Mouse (Mus musculus) kidney, postnatal 14 days (tissue): ENCODE measurements at regions not wholly inside any gene's neighbourhood (a gene's known extent, or its start where the extent isn't known, plus 50 kb on each side); places are given as distances from the start of the nearest gene placed in this dataset.

Experiments
- DNase-seq: peaks from one replicate; pipeline ENCODE4 v3.0.0; 2022; ENCODE audit warnings: mixed read lengths

DNA sequence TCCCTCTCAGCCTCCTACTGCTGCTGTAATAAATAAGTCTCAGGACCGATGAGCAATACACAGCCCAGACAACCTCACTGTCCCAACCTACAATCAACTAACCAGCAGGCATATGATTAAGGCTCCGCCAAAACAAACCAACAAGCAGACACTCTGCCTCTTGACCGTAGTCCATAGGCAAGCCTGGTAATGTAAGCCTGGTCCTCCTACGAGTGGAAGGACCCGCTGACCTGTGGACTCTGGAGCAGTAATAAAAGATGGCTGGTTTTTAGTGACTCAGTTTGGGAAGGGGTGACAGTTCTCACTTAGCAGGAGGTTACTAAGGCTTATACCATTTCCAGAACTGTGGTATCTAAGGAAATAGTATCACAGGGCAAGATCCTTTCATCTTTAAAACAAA, 53.4 kb downstream of the Gm47996 start:
- DNase-seq = no peak

DNA sequence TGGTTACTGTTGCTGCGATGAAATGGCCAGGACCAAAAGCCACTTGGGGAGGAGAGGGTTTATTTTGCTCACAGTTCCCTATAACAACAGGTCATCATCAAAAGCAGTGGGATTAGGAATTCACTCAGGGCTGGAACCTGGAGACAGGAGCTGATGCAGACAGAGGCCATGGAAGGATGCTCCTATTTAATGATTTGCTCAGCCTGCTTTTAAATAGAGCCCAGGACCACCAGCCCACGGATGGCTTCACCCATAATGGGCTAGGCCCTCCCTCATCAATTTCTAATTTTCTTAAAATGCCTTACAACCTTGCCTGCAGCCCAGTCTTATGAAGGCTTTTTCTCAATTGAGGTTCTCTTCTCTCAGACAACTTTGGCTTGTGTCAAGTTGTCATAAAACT, 53.9 kb downstream of the Gm47996 start:
- DNase-seq = no peak

GRCm38 (mm10) chr1:151264789-151265188, 54.9 kb downstream of the Gm47996 start:
- no peak for DNase-seq

DNA sequence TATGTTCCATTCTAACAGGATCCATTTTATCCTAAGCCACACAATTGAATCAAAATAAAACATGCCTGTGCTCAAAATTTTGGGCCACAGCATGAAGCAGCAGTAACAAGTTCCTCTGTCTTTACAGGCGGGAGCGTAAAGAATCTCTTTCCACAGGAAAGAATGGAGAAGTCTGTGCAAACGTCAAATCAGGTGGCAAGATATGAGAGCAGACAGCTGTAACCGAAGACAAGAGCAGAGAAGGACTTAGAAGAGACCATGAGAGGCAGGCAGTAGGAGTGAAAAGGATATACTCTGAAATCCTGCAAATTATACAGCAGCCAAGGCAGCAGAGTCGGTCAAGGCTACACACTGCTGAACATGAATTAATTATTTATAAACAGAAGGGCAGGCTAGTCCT, 55.7 kb downstream of the Gm47996 start:
- no peak for DNase-seq

- no peak for DNase-seq
Observed at GRCm38 (mm10) chr1:151266703-151267102, 56.8 kb downstream of the Gm47996 start.

- DNase-seq = no peak
Observed at GRCm38 (mm10) chr1:151270691-151271090, 60.8 kb downstream of the Gm47996 start.

GRCm38 (mm10) chr1:151274306-151274705, 64.4 kb downstream of the Gm47996 start:
- no peak for DNase-seq

GRCm38 (mm10) chr1:151275581-151275980, 65.7 kb downstream of the Gm47996 start:
- no peak for DNase-seq

DNA sequence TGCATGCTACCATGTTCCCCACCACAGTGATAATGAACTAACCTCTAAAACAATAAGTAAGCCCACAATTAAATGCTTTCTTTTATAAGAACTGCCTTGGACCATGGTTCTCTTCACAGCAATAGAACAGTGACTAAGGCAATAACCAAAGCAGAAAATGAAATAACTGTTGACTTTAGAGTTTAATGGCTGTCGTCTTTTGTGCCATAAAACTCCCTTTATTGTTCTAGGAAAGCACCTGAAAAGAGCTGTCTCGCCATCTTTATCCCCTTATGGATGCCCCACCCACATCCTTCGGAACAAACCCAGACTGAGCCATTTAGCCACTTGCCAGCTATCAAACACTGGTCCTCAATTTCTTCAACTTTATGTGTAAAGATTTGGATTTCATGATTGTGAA, 64.3 kb upstream of the Ivns1abp start:
- DNase-seq = no peak

DNA sequence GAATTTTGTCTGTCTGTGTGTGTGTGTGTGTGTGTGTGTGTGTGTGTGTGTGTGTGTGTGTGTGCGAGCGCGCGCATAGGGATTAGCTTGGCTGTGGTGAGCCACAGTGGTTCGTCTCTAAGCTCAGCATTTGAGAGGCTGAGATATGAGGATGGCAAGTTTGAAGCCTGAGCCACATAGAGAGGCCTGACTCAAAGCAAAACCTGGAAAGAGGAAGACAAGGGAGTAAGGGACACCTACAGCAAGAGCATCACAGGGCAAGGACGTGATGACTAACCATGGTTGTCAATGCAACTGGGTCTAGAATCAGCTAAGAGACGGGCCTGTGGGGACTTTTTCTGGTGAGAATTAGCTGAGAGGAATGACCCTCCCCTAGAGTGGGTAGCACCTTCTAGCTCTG, 59.2 kb upstream of the Ivns1abp start:
- no peak for DNase-seq

GRCm38 (mm10) chr1:151287451-151287850, 56.8 kb upstream of the Ivns1abp start:
- DNase-seq = peak; percentile 68

DNA sequence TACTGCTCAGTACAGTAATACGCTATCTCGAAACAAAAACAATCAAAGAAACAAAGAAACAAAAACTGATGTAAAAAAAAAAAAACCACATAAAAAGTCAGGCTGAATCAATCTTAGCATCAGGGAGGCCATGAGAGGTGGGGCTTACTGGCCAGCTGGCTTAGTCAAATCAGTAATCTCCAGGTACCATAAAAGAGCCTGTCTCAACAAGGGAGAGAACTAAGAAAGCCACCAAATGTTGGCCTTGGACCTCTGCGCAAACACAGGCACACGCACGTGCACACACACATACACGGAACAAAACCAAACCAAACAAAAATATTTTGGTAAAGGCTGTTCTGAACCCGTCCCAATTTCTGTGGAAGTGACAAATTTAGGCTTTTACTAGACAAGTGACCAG, 55.2 kb upstream of the Ivns1abp start:
- no peak for DNase-seq

DNA sequence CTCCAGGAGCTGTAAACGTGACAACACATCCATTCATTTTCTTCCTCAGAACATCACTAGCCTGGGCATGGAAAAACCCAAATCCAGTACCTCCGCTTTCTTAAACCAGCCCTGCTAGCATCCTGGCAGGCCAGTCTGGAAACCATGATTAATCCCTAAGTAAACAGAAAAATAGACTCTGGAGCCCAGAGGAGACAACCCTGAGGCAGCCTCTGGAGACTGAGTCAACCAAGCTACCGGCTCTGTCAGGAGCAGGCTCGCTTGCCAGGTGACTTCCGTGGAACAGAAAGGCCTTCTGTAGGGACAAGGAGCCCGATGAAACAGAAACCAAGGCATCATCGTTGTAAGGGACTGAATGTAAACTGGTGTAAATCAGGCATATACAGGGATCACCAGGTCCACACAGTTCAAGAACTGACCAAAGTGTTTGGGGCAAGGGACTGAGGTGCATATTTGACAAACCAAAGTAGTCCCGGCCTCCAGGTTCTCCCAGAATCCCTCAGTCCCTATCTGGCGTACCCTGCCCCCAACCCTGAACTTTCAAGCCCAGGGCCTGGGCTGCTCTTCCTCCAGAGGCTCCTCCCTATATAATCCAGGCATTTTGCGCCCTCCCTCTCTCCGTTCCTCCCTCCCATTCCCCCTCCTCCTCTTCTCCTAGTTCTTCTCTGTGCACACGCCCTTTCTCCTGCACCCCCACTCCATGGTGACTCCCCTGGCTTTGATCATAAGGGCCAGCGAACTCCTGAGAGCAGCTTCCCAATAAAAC, 54.6 kb upstream of the Ivns1abp start:
- no peak for DNase-seq

GRCm38 (mm10) chr1:151293311-151294050, 50.8 kb upstream of the Ivns1abp start:
- no peak for DNase-seq
